Mouse (Mus musculus) layer of hippocampus, adult 8-10 months (tissue): ENCODE results near the gene Zim1. TPM values are rescaled to one million over a fixed set of nuclear protein-coding genes. Genes with fewer than 3 reads are reported as not detected.
A peak's percentile ranks its signal among the peaks of the same experiment; 100 is the strongest.

ENCODE experiments used
- DNase-seq, 2 experiments: peaks; one replicate each; pipeline ENCODE4 v3.0.0; 2022; ENCODE audit warnings: low spot score in 2 of 2
- total RNA-seq, 4 experiments: library from RNA; stranded (reverse); gene quantifications; 2 replicates each; pipeline ENCODE4 v1.2.4; 2022

Zim1 gene
- total RNA-seq: 1 to 10 TPM; 4.4 to 8.8 (median 6.5) TPM

GRCm38 (mm10) chr7:6696241-6697045 lies at the start of gene Zim1:
Gene Zim1 (minus strand): TSS chr7:6696450.
- peak; percentile 82 to 92 for DNase-seq

DNA sequence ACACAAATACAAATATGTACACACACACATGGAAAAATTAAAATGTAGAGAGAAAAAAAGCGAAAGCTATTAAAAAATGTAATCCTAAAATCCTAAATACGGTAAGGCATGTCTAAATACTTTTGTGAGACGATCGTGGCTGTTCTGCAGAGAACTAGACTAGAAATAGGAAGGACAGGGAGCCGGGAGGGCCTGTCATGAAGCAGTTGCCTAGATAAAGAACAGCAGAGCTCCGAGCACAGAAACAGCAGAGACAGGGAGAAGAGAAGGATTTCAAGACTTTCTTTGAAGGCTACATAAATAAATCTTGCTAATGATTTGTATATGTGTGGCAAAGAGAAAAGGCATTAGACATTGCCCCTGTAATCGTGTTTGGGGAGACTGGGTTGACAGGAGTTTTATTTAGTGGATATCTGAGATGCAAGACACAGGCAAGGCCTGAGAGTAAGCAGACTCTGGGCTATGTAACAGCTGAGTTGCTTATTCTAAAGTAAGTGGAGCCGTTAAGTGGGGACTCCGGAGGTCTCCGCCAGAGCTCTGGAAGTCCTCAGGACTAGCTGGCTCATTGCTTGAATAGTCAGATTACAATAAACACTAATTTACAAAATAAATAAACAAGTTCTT lies 48.1 kb upstream of the Zim1 start:
- DNase-seq: no peak

DNA sequence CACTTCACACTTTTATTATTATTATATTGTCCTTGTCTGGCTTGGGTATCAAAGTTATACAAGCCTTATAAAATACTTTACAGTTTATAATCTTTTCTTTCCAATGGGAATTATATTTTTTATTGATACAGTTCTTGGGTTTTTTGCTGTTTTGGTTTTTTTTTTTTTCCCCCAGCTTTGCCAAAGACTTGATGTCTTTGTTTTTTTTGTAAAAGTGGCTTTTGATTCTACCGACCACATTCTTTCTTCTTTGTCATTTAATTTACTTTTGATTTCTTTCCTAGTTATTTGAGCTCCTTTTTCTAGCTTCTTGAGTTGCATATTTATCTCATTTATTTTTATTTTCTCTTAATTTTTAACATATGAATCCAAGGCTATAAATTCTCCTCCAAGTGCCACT lies 39.8 kb upstream of the Zim1 start:
- DNase-seq: no peak

- no peak for DNase-seq
Observed at GRCm38 (mm10) chr7:6731930-6732329, 35.7 kb upstream of the Zim1 start.

GRCm38 (mm10) chr7:6731373-6731772 lies 35.1 kb upstream of the Zim1 start:
- DNase-seq: no peak

- no peak for DNase-seq
Observed at GRCm38 (mm10) chr7:6730801-6731200, 34.6 kb upstream of the Zim1 start.

DNA sequence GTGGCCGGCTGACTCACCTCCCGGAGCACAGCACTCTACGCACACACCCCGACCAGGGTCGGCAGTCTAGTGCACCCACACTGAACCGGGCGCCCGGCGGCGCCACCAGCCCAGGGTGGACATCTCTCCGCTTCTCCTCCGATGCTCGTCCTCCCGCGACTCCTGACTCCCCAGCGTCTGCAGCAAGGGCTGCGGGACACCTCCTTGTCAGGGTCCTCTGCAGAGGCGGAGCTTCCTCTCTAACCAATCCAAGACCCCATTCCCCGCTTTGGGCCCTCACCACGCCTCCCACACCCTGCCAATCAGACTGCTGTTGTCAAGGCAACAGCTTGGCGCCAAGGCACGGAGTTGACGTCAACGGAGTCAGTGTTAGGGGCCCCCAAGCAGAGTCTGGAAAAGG lies 34.0 kb upstream of the Zim1 start, which contains the start of the genes Peg3 and Usp29:
Gene Peg3 (minus strand): TSS at position 191 of the 400 bp plus-strand sequence.
Gene Usp29 (plus strand): TSS at position 338 of the 400 bp plus-strand sequence.
- peak; percentile 87 to 94 for DNase-seq

DNA sequence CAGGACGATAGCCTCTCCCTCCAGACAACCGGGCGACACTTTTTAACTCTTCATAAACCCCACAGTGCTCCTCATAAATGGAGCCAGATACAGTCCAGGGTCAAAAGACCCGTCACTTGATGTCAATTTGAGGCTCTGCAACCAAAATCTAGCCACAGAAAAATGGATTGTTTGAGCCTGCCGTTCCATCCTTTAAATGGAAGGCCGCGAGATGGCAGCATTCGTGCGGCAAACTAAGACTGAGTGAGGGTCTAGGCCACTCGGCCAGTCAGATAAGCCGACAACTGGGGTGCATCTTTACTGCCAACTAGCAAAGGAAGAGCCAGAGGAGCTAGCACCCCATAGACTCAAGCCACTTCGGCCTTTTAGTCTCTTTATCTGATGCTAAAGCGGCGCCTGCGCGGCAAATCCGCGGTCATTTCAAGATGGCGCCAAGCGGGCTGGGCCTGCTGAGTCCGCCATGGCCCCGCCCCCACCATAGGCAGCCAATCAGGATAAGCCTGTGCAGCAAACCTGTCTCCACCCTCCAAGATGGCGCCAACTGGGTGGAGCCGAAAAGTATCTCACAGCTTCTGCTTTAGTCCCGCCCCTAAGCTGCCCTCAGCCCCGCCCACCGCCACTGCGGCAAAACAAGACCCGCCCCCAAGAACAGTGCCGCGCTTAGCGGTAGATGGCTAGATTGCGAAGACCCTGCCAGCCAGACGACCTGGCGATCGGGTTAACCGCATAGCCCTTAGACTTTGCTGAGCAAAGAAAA lies 33.0 kb upstream of the Zim1 start:
- DNase-seq: peak; percentile 94 to 96

DNA sequence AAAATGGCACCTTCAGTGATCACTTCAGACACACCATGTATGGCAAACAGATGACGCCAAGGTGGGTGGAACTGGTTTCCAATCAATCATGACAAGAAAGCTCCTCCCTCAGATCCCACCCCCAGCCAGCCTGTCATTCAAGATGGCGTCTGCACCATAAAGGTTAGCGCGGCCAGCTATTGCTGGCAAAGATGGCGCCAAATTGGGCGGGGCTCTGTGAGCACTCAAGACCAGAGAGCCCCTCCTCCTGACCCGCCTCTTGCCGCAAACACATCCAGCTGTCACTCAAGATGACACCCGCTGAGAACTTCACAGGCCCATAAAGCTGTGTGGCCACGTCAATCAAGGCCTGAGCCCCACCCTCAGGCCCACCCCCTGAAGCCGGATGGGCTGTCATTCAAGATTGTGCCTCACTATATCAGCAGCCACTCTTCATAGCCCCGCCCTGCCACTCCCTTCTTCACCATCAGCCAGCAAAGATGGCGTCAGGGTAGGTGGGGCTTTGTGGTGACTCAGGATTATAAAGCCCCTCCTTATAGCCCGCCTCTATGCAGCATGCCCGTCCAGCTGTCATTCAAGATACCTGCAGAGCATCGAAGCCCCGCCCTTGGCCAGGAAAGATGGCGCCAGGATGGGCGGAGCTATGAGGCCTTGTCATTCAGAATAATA lies 32.1 kb upstream of the Zim1 start:
- peak; percentile 94 to 98 for DNase-seq

DNA sequence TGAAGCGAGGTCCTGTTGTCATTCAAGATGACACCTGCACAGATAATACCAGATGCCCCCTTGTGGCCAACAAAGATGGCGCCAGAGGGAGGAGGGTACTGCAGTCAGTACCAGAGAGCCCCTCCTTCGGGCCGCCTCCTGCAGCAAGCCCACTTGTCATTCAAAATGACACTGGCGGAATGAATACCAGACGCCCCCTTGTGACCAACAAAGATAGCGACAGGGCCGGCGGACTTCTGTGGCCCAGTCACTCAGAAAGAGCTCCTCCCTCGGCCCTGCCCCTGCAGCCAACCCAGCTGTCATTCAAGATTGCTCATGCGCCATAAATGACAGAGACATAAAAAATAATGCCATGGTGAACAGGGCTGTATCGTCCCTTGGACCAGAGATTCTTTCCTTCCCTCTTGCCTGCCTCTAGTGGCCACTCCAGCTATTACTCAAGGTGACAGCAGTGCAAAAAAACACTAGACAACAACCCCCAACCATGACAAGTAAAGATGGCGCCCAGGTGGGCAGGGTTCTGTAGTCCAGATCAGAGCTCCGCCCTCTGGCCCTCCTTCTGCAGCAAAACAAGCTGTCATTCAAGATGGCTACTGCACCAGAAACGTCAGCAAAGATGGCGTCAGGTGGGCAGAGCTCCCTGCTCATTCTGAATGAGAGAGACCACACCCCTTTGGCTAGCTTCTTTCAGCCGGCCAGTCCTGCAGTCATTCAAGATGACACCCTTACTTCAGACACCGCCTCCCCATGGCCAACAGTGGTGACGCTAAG lies 31.3 kb upstream of the Zim1 start:
- DNase-seq: peak; percentile 92 to 94

DNA sequence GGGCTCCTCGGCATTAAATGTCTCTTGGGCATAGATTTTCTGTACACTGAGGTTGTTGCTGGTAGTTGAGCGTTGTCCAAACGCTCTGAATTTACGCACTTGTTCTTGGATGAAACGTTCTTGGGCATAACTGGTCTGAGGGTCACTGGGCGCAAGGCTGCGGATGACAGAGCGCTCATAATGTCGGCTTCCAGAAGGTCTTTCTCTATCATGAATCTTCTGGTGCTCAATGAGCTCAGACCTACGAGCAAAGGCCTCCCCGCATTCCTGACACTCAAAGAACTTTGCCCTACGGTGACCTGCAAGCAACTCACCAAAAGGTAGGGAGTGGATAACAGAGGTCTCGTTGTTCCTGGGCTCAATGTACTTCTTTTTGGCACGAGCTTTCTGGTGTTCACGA lies 13.1 kb upstream of the Zim1 start:
- DNase-seq: no peak

- DNase-seq: no peak
Observed at GRCm38 (mm10) chr7:6708451-6709180, 12.4 kb upstream of the Zim1 start.

DNA sequence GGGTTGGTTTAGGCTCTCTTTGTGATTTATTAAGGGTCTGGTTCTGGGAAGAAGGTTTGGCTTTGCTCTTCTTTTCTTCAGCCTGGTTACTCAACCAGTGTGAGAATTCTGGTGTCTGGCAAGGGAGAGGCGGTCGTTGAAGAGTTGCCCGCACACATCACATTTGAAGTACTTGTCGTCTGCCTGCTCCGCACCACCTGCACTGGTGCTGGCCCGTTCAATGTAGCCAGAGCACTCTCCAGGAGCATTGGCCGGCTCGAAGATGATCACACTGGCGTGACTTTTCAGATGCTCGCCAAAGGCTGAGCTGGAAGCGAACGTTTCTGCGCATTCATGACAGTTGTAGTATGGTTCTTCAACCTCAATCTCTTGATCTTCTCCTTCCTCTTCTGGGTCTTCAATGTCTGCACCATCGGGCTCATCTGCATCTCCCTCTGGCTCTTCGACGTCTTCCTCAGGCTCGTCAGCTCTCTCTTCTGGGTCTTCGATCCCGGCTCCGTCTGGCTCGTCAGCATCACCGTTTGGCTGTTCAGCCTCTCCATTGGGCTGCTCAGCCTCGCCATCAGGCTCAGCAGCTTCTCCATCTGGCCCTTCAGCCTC lies 11.3 kb upstream of the Zim1 start:
- no peak for DNase-seq

DNA sequence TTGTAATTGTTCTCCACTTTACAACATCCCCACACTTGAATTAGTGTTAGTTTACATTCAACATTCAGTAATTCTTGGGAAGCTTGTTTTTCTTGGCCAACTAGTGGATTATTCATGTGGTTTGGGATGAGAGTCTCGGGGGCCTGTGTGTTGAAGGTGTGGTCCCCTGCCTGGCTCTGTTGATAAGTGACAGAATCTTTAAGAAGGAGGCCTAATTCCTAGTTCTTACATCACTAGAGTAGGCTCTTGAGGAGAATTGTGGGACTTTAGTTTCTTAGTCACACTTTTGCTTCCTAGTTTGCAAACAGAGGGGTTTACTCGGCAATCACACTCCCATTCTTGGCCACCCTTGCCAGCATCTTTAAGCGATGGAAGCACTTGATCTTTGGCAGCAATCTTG lies 3.0 kb upstream of the Zim1 start:
- DNase-seq: no peak

DNA sequence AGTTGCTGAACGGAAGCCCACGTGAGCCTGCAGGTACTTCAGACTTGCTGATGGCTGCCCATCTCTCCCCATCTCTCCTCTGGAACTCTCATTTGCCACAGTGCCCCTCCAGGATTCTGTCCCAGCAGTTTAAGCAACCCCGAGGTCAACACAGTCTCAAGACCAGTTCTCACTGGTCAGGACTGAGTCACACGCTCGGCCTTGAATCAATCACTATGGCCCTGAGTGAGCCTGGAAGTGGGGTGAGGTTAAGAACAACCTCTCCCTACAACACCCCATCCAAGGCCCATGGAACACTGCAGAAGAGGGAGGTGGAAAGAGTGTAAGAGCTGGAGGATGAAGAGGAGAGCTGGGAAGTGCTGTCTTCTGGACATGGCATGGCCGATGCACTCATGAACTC lies 10.7 kb downstream of the Zim1 start:
- DNase-seq: no peak

DNA sequence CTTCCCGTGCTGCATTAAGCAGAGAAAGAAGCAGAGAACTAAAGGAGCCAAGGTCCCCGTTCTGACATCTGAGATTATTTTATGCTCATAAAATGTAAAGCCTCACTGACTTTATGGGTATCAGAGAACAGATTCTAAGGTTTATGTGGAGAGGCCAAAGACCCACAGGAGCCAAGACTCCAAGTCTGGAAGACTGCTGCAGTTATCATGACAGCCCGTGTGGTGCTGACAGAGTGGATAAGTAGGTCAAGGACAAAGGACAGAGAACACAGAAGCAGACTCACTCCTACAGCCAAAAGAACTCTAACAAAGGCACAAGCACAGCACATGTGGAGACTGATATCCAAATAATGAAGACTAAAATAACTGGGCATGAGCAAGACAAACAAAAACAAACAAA lies 29.5 kb downstream of the Zim1 start:
- no peak for DNase-seq

DNA sequence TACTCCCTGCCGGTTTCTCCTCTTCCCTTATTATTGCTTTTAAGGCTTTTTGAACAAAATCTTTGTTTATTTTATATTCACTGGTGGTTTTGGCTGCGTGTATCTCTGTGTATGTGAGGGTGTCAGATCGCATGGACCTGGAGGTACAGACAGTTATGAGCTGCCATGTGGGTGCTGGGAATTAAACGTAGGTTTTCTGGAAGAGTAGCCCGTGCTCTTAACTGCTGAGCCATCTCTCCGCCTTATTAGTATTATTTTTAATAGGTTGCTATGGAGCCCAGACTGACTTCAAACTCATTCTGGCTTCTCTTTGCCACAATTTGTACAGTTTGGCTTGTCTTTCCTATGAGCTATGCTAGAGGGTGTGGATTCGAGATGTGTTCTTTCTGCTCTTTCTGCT lies 32.8 kb downstream of the Zim1 start:
- peak; percentile 8 to 25 for DNase-seq

DNA sequence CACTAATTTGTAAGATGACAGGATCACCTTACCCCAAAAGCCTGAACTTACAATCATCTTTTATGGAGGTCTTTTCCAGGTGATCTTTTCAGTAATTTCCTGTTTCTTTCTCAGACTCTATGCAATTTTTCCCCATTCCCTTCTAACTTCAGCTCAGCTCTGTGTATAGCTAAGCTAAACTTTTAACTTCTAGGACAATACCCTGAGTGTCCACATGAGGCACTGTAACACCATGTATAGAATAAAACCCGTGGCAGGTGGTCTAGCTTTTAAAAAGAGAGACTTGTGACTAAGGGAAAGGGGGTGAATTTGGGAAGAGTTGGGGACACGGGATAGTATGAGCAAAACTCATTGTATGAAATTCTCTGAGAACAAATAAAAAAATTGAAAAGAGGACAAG lies 36.6 kb downstream of the Zim1 start:
- DNase-seq: no peak

DNA sequence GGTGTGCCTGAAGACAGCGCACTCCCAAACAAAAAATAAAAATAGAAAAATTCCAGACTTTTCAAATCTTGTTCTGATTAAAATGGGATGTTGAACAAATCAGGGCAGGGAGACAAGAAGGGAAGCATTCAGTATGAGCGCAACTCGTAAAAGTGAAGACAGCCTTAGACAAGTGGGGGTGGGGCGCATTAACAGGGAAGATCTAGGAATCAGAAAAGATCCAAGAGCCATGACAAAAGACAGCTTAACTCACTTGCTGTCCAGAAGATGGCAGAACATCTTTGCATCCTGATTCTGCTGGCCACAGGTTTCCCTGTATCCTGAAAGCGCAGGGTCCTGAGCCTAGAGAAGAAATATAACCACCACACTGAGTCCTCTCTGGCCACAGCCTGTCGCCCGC lies 37.6 kb downstream of the Zim1 start:
- DNase-seq: no peak

- no peak for DNase-seq
Observed at GRCm38 (mm10) chr7:6652151-6652550, 44.1 kb downstream of the Zim1 start.
